Mouse (Mus musculus) forebrain, embryonic 14.5 days (tissue): Measurements from ENCODE around the gene Rab3b. TPM values are rescaled to one million over a fixed set of nuclear protein-coding genes. Genes with fewer than 3 reads are reported as not detected.

Experiments
- ATAC-seq: fragments of 200-750 bp; cut with Nextera tagmentation; 2 replicates; pipeline ENCODE4 v1.8.0; 2017; ENCODE audit warnings: mild to moderate bottlenecking, moderate library complexity
- DNase-seq: peaks from one replicate; pipeline ENCODE4 v3.0.0-alpha.2; 2015; ENCODE audit warnings: low spot score
- H3K27ac ChIP-seq: fragments of 300-500 bp; sonication (generic); 2 replicates; pipeline ENCODE4 v1.5.1; 2014; ENCODE audit warnings: low read depth, mild to moderate bottlenecking, control low read depth, low read length, moderate library complexity
- H3K27me3 ChIP-seq: fragments of 300-500 bp; sonication (generic); replicated peaks from 2 replicates; pipeline ENCODE4 v1.6.1; 2014; ENCODE audit warnings: low read length, control low read depth, mixed read lengths; ENCODE audit not compliant: control insufficient read depth, insufficient read depth
- H3K36me3 ChIP-seq: fragments of 300-500 bp; sonication (generic); 2 replicates; pipeline ENCODE4 v1.6.1; 2014; ENCODE audit warnings: low read length, control low read depth; ENCODE audit not compliant: control insufficient read depth, insufficient read depth
- H3K4me1 ChIP-seq: fragments of 300-500 bp; sonication (generic); 2 replicates; pipeline ENCODE4 v1.6.1; 2014; ENCODE audit warnings: antibody characterized with exemption, low read length, control low read depth; ENCODE audit not compliant: control insufficient read depth, insufficient read depth
- H3K4me2 ChIP-seq: fragments of 300-500 bp; sonication (generic); 2 replicates; pipeline ENCODE4 v1.6.1; 2014; ENCODE audit warnings: mild to moderate bottlenecking, control low read depth, low read length
- H3K4me3 ChIP-seq: fragments of 300-500 bp; sonication (generic); 2 replicates; pipeline ENCODE4 v1.5.1; 2014; ENCODE audit warnings: low read depth, low read length, control low read depth
- H3K9ac ChIP-seq: fragments of 300-500 bp; sonication (generic); 2 replicates; pipeline ENCODE4 v1.6.1; 2014; ENCODE audit warnings: mild to moderate bottlenecking, low read length, control low read depth, moderate library complexity
- H3K9me3 ChIP-seq: fragments of 300-500 bp; sonication (generic); replicated peaks from 2 replicates; pipeline ENCODE4 v1.6.1; 2016; ENCODE audit warnings: low read length, control low read depth, mixed read lengths; ENCODE audit not compliant: control insufficient read depth
- WGBS: fragments of 180-500 bp; shearing (Covaris S2); extraction: QIAGEN DNeasy Blood & Tissue Kit; methylation state at CpG from one replicate; pipeline ENCODE4 v1.1.7; 2014; 5-methylcytosine and 5-hydroxymethylcytosine counted together
- polyA plus RNA-seq: library from polyadenylated mRNA; unstranded; fragments of >200 nt; fragmentation: Nextera tagmentation; extraction: Ambion mirVana; gene quantifications from 2 replicates; pipeline ENCODE4 v1.2.1, GENCODE M21; 2014

The Rab3b gene
- polyA plus RNA-seq, 1 experiment from 2014 or later = 79.7 TPM

GRCm38 (mm10) chr4:108933163-108933562 is 54.3 kb downstream of the Rab3b start:
- DNase-seq = no peak

GRCm38 (mm10) chr4:108934856-108935255 is 56.0 kb downstream of the Rab3b start:
- H3K4me1 ChIP-seq = peaks cover 9% of the 10 kb centered on the region; the same call in 1 of the 2 replicates
- H3K27me3 ChIP-seq = no peaks in the 10 kb centered on the region
- no peak overlapping the region for H3K4me2 ChIP-seq
- no peak overlapping the region for H3K4me3 ChIP-seq
- no peak overlapping the region for H3K27ac ChIP-seq
- H3K9ac ChIP-seq = no peak overlapping the region
- DNase-seq (no peak), ATAC-seq (no peak)
- 94% methylated on average over 4 of the region's 4 CpGs for WGBS
- no peaks in the 10 kb centered on the region for H3K36me3 ChIP-seq
- H3K9me3 ChIP-seq = no peaks in the 10 kb centered on the region

More at GRCm38 (mm10) chr4:108933163-108933562, 54.3 kb downstream of the Rab3b start:
- Histone ChIP-seq H3K36me3 (no peaks in the 10 kb centered on the region), H3K9ac (no peak overlapping the region), H3K4me3 (no peak overlapping the region), H3K9me3 (no peaks in the 10 kb centered on the region), H3K4me1 (peaks cover 3% of the 10 kb centered on the region; the same call in 1 of the 2 replicates), H3K4me2 (no peak overlapping the region), H3K27me3 (no peaks in the 10 kb centered on the region), H3K27ac (no peak overlapping the region)
- ATAC-seq = no peak
- 64% methylated on average over 1 of the region's 1 CpGs for WGBS

DNA sequence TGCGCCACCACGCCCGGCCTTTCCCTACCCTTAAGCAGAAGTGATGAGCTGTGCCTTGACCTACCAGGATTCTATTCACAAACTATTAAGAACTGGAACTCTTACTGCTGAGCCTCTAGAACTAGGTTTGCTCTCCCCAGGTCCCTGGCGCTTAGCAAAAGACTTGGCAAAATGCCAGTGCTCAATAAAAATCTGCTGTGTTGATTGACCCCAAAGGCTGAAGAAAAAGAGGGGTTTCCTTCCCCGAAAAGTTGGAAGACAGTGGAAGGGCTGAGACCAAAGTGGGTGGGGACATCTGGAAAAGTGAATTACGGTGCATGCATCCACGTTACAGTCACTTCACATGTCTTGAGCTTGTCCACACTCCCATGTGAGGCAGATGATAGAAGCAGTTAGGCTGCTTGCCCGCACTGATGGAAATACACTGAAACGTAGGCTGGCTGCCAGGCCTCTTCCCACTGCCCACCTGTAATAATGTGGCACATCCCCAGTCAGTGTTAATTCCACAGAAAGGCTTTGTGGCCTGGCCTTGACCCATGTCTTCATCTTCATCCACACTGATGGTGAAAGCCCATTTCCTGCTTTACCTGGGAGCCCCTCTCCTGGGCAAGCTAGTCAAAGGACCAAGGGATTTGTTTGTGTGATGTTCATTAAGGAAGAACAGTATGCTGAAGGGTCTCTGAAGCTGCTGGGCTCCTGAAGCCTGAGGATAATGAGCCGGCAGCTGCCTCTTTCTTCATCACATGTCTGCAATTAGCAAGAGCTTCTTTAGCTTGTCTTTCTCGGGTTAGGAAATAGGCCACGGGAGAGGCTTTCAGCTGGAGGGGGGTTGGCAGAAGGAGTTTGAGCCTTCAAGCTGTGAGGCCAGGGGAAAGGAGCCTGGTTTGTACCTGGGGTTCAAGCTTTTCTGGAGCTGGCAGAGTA is 59.2 kb downstream of the Rab3b start:
- peak; percentile 77 for ATAC-seq
- DNase-seq = peak; percentile 72
- H3K9ac ChIP-seq = no peak overlapping the region
- H3K4me3 ChIP-seq = no peak overlapping the region
- H3K4me1 ChIP-seq = peaks cover 12% of the 10 kb centered on the region; the same call in 1 of the 2 replicates
- H3K27me3 ChIP-seq = no peaks in the 10 kb centered on the region
- no peaks in the 10 kb centered on the region for H3K36me3 ChIP-seq
- H3K4me2 ChIP-seq = no peak overlapping the region
- peak overlapping the region; percentile 66 for H3K27ac ChIP-seq
- H3K9me3 ChIP-seq = no peaks in the 10 kb centered on the region
- 48% methylated on average over 12 of the region's 12 CpGs for WGBS

GRCm38 (mm10) chr4:108940681-108941473 is 62.0 kb downstream of the Rab3b start:
- H3K4me2 ChIP-seq = no peak overlapping the region
- DNase-seq (peak; percentile 17), ATAC-seq (no peak)
- peaks cover 12% of the 10 kb centered on the region; the same call in 1 of the 2 replicates for H3K4me1 ChIP-seq
- H3K27me3 ChIP-seq = no peaks in the 10 kb centered on the region
- H3K36me3 ChIP-seq = no peaks in the 10 kb centered on the region
- H3K27ac ChIP-seq = no peak overlapping the region
- 64% methylated on average over 17 of the region's 17 CpGs for WGBS
- H3K4me3 ChIP-seq = no peak overlapping the region
- H3K9me3 ChIP-seq = no peaks in the 10 kb centered on the region
- H3K9ac ChIP-seq = no peak overlapping the region

DNA sequence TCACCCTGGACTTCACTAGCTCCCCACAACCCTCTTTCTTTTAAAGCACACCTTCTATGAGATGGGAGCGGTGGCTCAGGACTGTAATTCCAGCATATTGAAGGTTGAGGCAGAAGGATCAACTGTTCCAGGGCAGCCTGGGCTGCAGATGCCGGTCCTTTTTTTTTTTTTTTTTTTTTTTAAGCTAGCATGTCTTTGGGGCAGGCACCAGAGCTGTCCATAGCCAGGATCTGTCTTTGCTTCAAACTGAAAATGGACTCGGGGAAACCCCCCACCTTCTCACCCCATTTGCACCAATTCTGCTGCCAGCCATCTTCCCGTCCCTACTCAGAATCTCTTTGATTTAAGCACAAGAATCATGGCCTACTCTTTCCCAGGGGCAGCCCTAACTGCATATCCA is 63.3 kb downstream of the Rab3b start:
- 88% methylated on average over 4 of the region's 4 CpGs for WGBS
- Histone ChIP-seq H3K36me3 (no peaks in the 10 kb centered on the region), H3K9ac (no peak overlapping the region), H3K27ac (no peak overlapping the region), H3K4me3 (no peak overlapping the region), H3K4me1 (peaks cover 12% of the 10 kb centered on the region; the same call in 1 of the 2 replicates), H3K4me2 (no peak overlapping the region), H3K27me3 (no peaks in the 10 kb centered on the region), H3K9me3 (no peaks in the 10 kb centered on the region)
- DNase-seq (no peak), ATAC-seq (no peak)

DNA sequence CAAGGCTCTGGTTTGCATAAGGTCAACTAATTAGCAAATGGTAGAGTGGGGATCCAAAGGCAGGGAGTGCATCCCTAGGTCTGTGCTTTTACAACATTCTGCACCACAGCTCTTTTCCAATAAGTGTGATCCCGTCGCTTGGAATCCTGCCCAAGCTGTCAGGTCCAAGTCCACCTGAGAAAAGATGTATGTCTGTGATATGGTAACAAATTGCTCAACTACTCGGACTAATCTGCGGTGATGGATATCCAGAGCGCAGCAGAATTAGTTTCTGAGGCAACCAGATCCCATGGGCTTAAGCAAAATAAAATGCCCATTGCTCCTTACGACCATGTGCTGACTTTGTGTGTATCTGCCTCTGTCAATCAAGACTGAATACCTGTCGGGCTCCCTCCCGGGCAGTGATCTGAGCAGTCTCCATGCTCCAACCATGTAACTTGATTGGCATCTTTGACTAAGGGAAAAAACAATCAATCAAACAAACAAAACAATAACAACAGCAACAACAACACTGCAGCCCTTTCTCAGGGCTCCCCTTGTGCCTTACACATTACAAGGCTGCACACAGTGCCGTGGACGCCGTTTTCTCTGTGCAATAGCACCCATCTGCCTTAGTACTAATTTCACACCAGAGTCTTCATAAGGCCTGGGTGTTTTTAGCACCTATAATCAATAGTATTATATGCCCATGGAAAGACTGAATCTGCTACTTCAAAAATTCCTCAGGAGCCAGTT is 64.3 kb downstream of the Rab3b start:
- ATAC-seq (no peak), DNase-seq (no peak)
- Histone ChIP-seq H3K27ac (no peak overlapping the region), H3K36me3 (no peaks in the 10 kb centered on the region), H3K4me1 (peaks cover 9% of the 10 kb centered on the region; the same call in 1 of the 2 replicates), H3K9ac (no peak overlapping the region), H3K4me2 (no peak overlapping the region), H3K4me3 (no peak overlapping the region), H3K27me3 (no peaks in the 10 kb centered on the region), H3K9me3 (no peaks in the 10 kb centered on the region)
- WGBS = 77% methylated on average over 11 of the region's 11 CpGs

GRCm38 (mm10) chr4:108949168-108949567 is 70.3 kb downstream of the Rab3b start:
- no peak overlapping the region for H3K4me2 ChIP-seq
- DNase-seq (peak; percentile 78), ATAC-seq (0 out of 2 replicates have a peak, but pooled peaks have one; percentile 32)
- H3K4me1 ChIP-seq = no peaks in the 10 kb centered on the region
- WGBS = 61% methylated on average over 7 of the region's 7 CpGs
- no peak overlapping the region for H3K4me3 ChIP-seq
- H3K27ac ChIP-seq = no peak overlapping the region
- no peak overlapping the region for H3K9ac ChIP-seq
- no peaks in the 10 kb centered on the region for H3K9me3 ChIP-seq
- no peaks in the 10 kb centered on the region for H3K27me3 ChIP-seq
- H3K36me3 ChIP-seq = no peaks in the 10 kb centered on the region

DNA sequence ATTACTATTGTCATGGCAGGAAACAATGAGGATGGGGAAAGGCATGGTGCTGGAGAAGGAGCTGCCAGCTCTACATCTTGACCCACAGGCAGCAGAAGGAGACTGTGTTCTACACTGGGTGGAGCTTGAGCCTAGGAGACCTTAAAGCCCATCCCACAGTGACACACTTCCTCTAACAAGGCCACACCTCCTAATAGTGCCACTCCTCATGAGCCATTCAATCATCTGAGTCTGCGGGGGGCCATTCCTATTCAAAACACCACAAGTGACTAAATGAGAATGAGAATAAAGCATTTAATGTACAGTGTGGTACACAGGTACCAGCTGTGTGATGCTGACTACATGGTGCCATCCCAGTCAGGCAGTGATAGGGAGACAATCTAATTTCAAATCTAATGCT is 71.3 kb downstream of the Rab3b start:
- no peak for DNase-seq

More for the DNA sequence above, 71.3 kb downstream of the Rab3b start:
- H3K4me3 ChIP-seq = no peak overlapping the region
- no peak overlapping the region for H3K4me2 ChIP-seq
- H3K4me1 ChIP-seq = no peaks in the 10 kb centered on the region
- no peaks in the 10 kb centered on the region for H3K9me3 ChIP-seq
- ATAC-seq = no peak
- WGBS = 100% methylated on average over 1 of the region's 1 CpGs
- H3K36me3 ChIP-seq = no peaks in the 10 kb centered on the region
- H3K27me3 ChIP-seq = no peaks in the 10 kb centered on the region
- H3K27ac ChIP-seq = no peak overlapping the region
- no peak overlapping the region for H3K9ac ChIP-seq
